8 mouse cellular contexts compared by ENCODE assay signal in genomic region chr9:61906912-61907311, GRCm38 (mm10). TPM values are rescaled to one million over a fixed set of nuclear protein-coding genes. Genes with fewer than 3 reads are reported as not detected.
DNase-seq lines count a peak whose midpoint lies in the region; ATAC-seq and TF ChIP-seq lines count a peak whose summit lies in the region.

No protein-coding gene starts in this region.

- WGBS in cerebellum, adult 2 months = 65% methylated on average over 10 of the region's 10 CpGs
- WGBS in midbrain, embryonic 11.5 days = 69% methylated on average over 10 of the region's 10 CpGs
- WGBS in midbrain, embryonic 16.5 days = 65% methylated on average over 10 of the region's 10 CpGs
- 61% methylated on average over 10 of the region's 10 CpGs for WGBS in lung, adult 2 months
- WGBS in stomach, postnatal 0 days = 62% methylated on average over 10 of the region's 10 CpGs

- no peak for TF ChIP-seq POLR2A in cerebellum, adult 2 months (IDR thresholded peaks at IDR 0.05; ENCODE audit: borderline replicate concordance, insufficient read depth, low read length)
- no peak for TF ChIP-seq POLR2A in lung, adult 2 months (IDR thresholded peaks at IDR 0.05; ENCODE audit: borderline replicate concordance, extremely low read depth, low read depth, low read length)

- no peak overlapping the region for H3K9ac ChIP-seq in midbrain, embryonic 11.5 days (ENCODE audit: low read length)
- no peak overlapping the region for H3K9ac ChIP-seq in midbrain, embryonic 16.5 days (ENCODE audit: low read depth, low read length)
- no peak overlapping the region for H3K9ac ChIP-seq in stomach, postnatal 0 days (ENCODE audit: low read length)

- no peak for DNase-seq in cerebellum, adult 2 months
- DNase-seq in cerebellum, adult 9-11 months = no peak
- DNase-seq in midbrain, embryonic 11.5 days (ENCODE audit: low spot score, missing footprints) = peak; percentile 86
- DNase-seq in embryo, embryonic 9.5 days (ENCODE audit: extremely low spot score) = peak; percentile 37
- peak; percentile 47 for DNase-seq in lung, adult 2 months
- DNase-seq in stomach, postnatal 0 days (ENCODE audit: low spot score) = peak; percentile 73
- DNase-seq in layer of hippocampus, postnatal 36 days = no peak

- TF ChIP-seq EP300 in stomach, postnatal 0 days (optimal IDR thresholded peaks at IDR 0.05) = no peak

- ATAC-seq in midbrain, embryonic 11.5 days (ENCODE audit: low FRiP score) = no peak
- ATAC-seq in midbrain, embryonic 16.5 days = no peak
- no peak for ATAC-seq in stomach, postnatal 0 days (ENCODE audit: low FRiP score, low TSS enrichment)

- no peak overlapping the region for H3K27ac ChIP-seq in cerebellum, adult 2 months (ENCODE audit: insufficient read depth, low read length)
- H3K27ac ChIP-seq in midbrain, embryonic 11.5 days (ENCODE audit: low read depth, low read length) = no peak overlapping the region
- H3K27ac ChIP-seq in midbrain, embryonic 16.5 days (ENCODE audit: low read length) = no peak overlapping the region
- H3K27ac ChIP-seq in stomach, postnatal 0 days (replicated peaks) = no peak overlapping the region

- no peaks in the 10 kb centered on the region for H3K9me3 ChIP-seq in midbrain, embryonic 11.5 days (ENCODE audit: control insufficient read depth, low read length)
- H3K9me3 ChIP-seq in midbrain, embryonic 16.5 days (replicated peaks; ENCODE audit: control insufficient read depth, low read length, poor library complexity, severe bottlenecking) = no peaks in the 10 kb centered on the region
- H3K9me3 ChIP-seq in stomach, postnatal 0 days (ENCODE audit: control insufficient read depth, low read length) = no peaks in the 10 kb centered on the region

- TF ChIP-seq CTCF in cerebellum, adult 2 months (IDR thresholded peaks at IDR 0.05; ENCODE audit: borderline replicate concordance, insufficient read depth, low read depth, low read length) = peak; percentile 33; the same call in 1 of the 2 replicates
- TF ChIP-seq CTCF in lung, adult 2 months (IDR thresholded peaks at IDR 0.05; ENCODE audit: insufficient read depth, low read length) = peak; percentile 70
- TF ChIP-seq CTCF in stomach, postnatal 0 days (IDR thresholded peaks at IDR 0.05; ENCODE audit: low read depth) = peak; percentile 78

- no peak overlapping the region for H3K4me3 ChIP-seq in cerebellum, adult 2 months (replicated peaks; ENCODE audit: insufficient read depth, low read depth, low read length)
- no peak overlapping the region for H3K4me3 ChIP-seq in midbrain, embryonic 11.5 days (ENCODE audit: low read depth, low read length)
- no peak overlapping the region for H3K4me3 ChIP-seq in midbrain, embryonic 16.5 days (ENCODE audit: low read depth, low read length)
- no peak overlapping the region for H3K4me3 ChIP-seq in lung, adult 2 months (replicated peaks; ENCODE audit: extremely low read depth, low read depth, low read length)
- H3K4me3 ChIP-seq in stomach, postnatal 0 days (ENCODE audit: low read depth, low read length) = no peak overlapping the region

- no peaks in the 10 kb centered on the region for H3K4me1 ChIP-seq in cerebellum, adult 2 months (ENCODE audit: control insufficient read depth, insufficient read depth, low read length)
- H3K4me1 ChIP-seq in midbrain, embryonic 11.5 days (ENCODE audit: control insufficient read depth, insufficient read depth, low read length) = peaks cover 4% of the 10 kb centered on the region; the same call in 1 of the 2 replicates
- peaks cover 10% of the 10 kb centered on the region for H3K4me1 ChIP-seq in midbrain, embryonic 16.5 days (ENCODE audit: control insufficient read depth, insufficient read depth, low read length)
- H3K4me1 ChIP-seq in lung, adult 2 months (ENCODE audit: control insufficient read depth, insufficient read depth, low read length) = peaks cover 2% of the 10 kb centered on the region; the same call in 1 of the 2 replicates
- H3K4me1 ChIP-seq in stomach, postnatal 0 days (replicated peaks; ENCODE audit: control insufficient read depth, insufficient read depth) = peaks cover 6% of the 10 kb centered on the region; the same call in 1 of the 2 replicates

- no peaks in the 10 kb centered on the region for H3K27me3 ChIP-seq in cerebellum, adult 2 months (ENCODE audit: control insufficient read depth, insufficient read depth, low read length)
- H3K27me3 ChIP-seq in midbrain, embryonic 11.5 days (ENCODE audit: control insufficient read depth, insufficient read depth, low read length) = no peaks in the 10 kb centered on the region
- H3K27me3 ChIP-seq in midbrain, embryonic 16.5 days (ENCODE audit: control insufficient read depth, insufficient read depth, low read depth, low read length) = no peaks in the 10 kb centered on the region
- no peaks in the 10 kb centered on the region for H3K27me3 ChIP-seq in stomach, postnatal 0 days (ENCODE audit: control insufficient read depth, insufficient read depth, low read length)

- H3K4me2 ChIP-seq in midbrain, embryonic 11.5 days = no peak overlapping the region
- no peak overlapping the region for H3K4me2 ChIP-seq in midbrain, embryonic 16.5 days (ENCODE audit: low read length)
- no peak overlapping the region for H3K4me2 ChIP-seq in stomach, postnatal 0 days (replicated peaks; ENCODE audit: low read depth)

- H3K36me3 ChIP-seq in midbrain, embryonic 11.5 days (ENCODE audit: control insufficient read depth, insufficient read depth, low read length) = peaks cover 5% of the 10 kb centered on the region; the same call in 1 of the 2 replicates
- peaks cover under 1% of the 10 kb centered on the region; the same call in 1 of the 2 replicates for H3K36me3 ChIP-seq in midbrain, embryonic 16.5 days (ENCODE audit: control insufficient read depth, insufficient read depth, low read length)
- H3K36me3 ChIP-seq in stomach, postnatal 0 days (ENCODE audit: control insufficient read depth, insufficient read depth, low read length) = no peaks in the 10 kb centered on the region

RNA-seq across cellular contexts. Expression of gene Rplp1, which starts 7.4 kb away (rescaled TPM):
- 2,556 and 2,566 TPM in 2 replicates for polyA plus RNA-seq in cerebellum, adult 2 months (2012; rRNA removed)
- polyA plus RNA-seq in midbrain, embryonic 11.5 days (2014; fragmentation: Nextera tagmentation; extraction: Ambion mirVana) = 980 and 1,048 TPM in 2 replicates
- polyA plus RNA-seq in midbrain, embryonic 16.5 days (2015; fragmentation: Nextera tagmentation; extraction: Ambion mirVana) = 818 and 819 TPM in 2 replicates
- 6,011 and 7,617 TPM in 2 replicates for polyA plus RNA-seq in lung, adult 2 months (2012; rRNA removed)
- polyA plus RNA-seq in stomach, postnatal 0 days (2015; fragmentation: Nextera tagmentation; extraction: Ambion mirVana) = 1,416 and 1,491 TPM in 2 replicates
- total RNA-seq in layer of hippocampus, postnatal 36 days (2021) = 1,000 to 10,000 TPM; 1,474 to 1,494 TPM

RNA-seq across cellular contexts. Expression of gene Kif23, which starts 39.7 kb away (rescaled TPM):
- polyA plus RNA-seq in cerebellum, adult 2 months (2012; rRNA removed) = 0.56 and 0.68 TPM in 2 replicates
- polyA plus RNA-seq in midbrain, embryonic 11.5 days (2014; fragmentation: Nextera tagmentation; extraction: Ambion mirVana) = 110 and 120 TPM in 2 replicates
- polyA plus RNA-seq in midbrain, embryonic 16.5 days (2015; fragmentation: Nextera tagmentation; extraction: Ambion mirVana) = 10.1 and 12.9 TPM in 2 replicates
- 1.7 and 3.0 TPM in 2 replicates for polyA plus RNA-seq in lung, adult 2 months (2012; rRNA removed)
- polyA plus RNA-seq in stomach, postnatal 0 days (2015; fragmentation: Nextera tagmentation; extraction: Ambion mirVana) = 19.9 and 25.1 TPM in 2 replicates
- 1 to 10 TPM; 1.2 to 2.3 TPM for total RNA-seq in layer of hippocampus, postnatal 36 days (2021)

Comparison
In these comparisons a context has a peak if more than half of its experiments do, and no peak if none do; other contexts are left out.
1. DNase-seq: peak in midbrain, embryonic 11.5 days (single experiment), embryo, embryonic 9.5 days (single experiment), lung, adult 2 months (single experiment) and stomach, postnatal 0 days (single experiment); none in cerebellum, adult 2 months (0 of 2), cerebellum, adult 9-11 months (single experiment) and layer of hippocampus, postnatal 36 days (0 of 2).
2. Peak in every context shown above with its lines, with median percentiles within 50 percentile points of each other: CTCF ChIP-seq.